ENCODE assay signal across 8 mouse cellular contexts in the genomic region with DNA sequence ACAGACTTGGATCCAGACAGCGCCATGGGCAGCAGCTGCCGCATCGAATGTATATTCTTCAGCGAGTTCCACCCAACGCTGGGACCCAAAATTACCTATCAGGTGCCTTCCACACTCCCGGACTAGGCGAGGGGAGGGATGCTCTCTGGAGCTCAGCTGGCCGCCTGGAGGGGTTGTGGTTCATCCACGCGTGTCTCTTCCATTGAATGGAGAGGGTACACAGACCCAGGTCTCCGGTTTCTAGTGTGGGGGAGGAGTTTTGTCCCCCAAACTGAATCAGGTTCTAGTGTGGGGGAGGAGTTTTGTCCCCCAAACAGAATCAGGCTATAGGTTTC. TPM values are rescaled to one million over a fixed set of nuclear protein-coding genes. Genes with fewer than 3 reads are reported as not detected.
A peak's percentile ranks its signal among the peaks of the same experiment; 100 is the strongest.
DNase-seq lines count a peak whose midpoint lies in the region; ATAC-seq and TF ChIP-seq lines count a peak whose summit lies in the region.

No protein-coding gene starts in this region.

- 0 out of 2 replicates have a peak, but pooled peaks have one; percentile 2 for ATAC-seq in heart, embryonic 15.5 days (replicated peaks; ENCODE audit: insufficient number of reproducible peaks, insufficient read depth, low FRiP score, low read depth)
- peak; percentile 24 for ATAC-seq in hindbrain, embryonic 14.5 days (ENCODE audit: low FRiP score)
- peak; percentile 24; the same call in 1 of the 2 replicates for ATAC-seq in midbrain, embryonic 12.5 days (ENCODE audit: low FRiP score, low read depth)
- ATAC-seq in granulocyte monocyte progenitor cell, adult 5-6 weeks (replicated peaks; ENCODE audit: poor library complexity, severe bottlenecking) = no peak

- no peaks in the 10 kb centered on the region for H3K9me3 ChIP-seq in heart, embryonic 15.5 days (replicated peaks)
- H3K9me3 ChIP-seq in hindbrain, embryonic 14.5 days (ENCODE audit: control insufficient read depth, low read length) = no peaks in the 10 kb centered on the region
- H3K9me3 ChIP-seq in midbrain, embryonic 12.5 days = no peaks in the 10 kb centered on the region

- H3K9ac ChIP-seq in heart, embryonic 15.5 days = peak overlapping the region; percentile 66
- peak overlapping the region; percentile 62 for H3K9ac ChIP-seq in hindbrain, embryonic 14.5 days
- peak overlapping the region; percentile 73 for H3K9ac ChIP-seq in midbrain, embryonic 12.5 days (replicated peaks)

- peak overlapping the region; percentile 42 for H3K27ac ChIP-seq in heart, embryonic 15.5 days
- H3K27ac ChIP-seq in bone marrow, adult 2 months (ENCODE audit: control insufficient read depth, insufficient read depth, low read depth, low read length, poor library complexity) = peak overlapping the region; percentile 7; the same call in 1 of the 2 replicates
- peak overlapping the region; percentile 22; the same call in 1 of the 2 replicates for H3K27ac ChIP-seq in hindbrain, embryonic 14.5 days
- peak overlapping the region; percentile 49; the same call in 1 of the 2 replicates for H3K27ac ChIP-seq in midbrain, embryonic 12.5 days (replicated peaks)

- no peak for TF ChIP-seq POLR2A in bone marrow, adult 2 months (IDR thresholded peaks at IDR 0.05; ENCODE audit: borderline replicate concordance, control insufficient read depth, low read depth, low read length)

- WGBS in heart, embryonic 15.5 days = under 1% methylated on average over 11 of the region's 11 CpGs
- WGBS in bone marrow, adult 2 months = 0% methylated on average over 11 of the region's 11 CpGs
- WGBS in hindbrain, embryonic 14.5 days = 1% methylated on average over 11 of the region's 11 CpGs
- 3% methylated on average over 11 of the region's 11 CpGs for WGBS in midbrain, embryonic 12.5 days

- peak overlapping the region; percentile 72 for H3K4me2 ChIP-seq in heart, embryonic 15.5 days
- H3K4me2 ChIP-seq in hindbrain, embryonic 14.5 days (replicated peaks) = peak overlapping the region; percentile 84
- peak overlapping the region; percentile 91 for H3K4me2 ChIP-seq in midbrain, embryonic 12.5 days (replicated peaks)

- no peak for TF ChIP-seq CTCF in bone marrow, adult 2 months (IDR thresholded peaks at IDR 0.05; ENCODE audit: control insufficient read depth, insufficient read depth, low read length)

- H3K4me3 ChIP-seq in heart, embryonic 15.5 days = peak overlapping the region; percentile 71
- H3K4me3 ChIP-seq in bone marrow, adult 2 months (replicated peaks; ENCODE audit: control insufficient read depth, low read depth, low read length) = peak overlapping the region; percentile 87
- H3K4me3 ChIP-seq in hindbrain, embryonic 14.5 days (replicated peaks; ENCODE audit: low read length) = peak overlapping the region; percentile 49
- peak overlapping the region; percentile 66 for H3K4me3 ChIP-seq in midbrain, embryonic 12.5 days

- no peaks in the 10 kb centered on the region for H3K27me3 ChIP-seq in heart, embryonic 15.5 days
- no peaks in the 10 kb centered on the region for H3K27me3 ChIP-seq in hindbrain, embryonic 14.5 days (ENCODE audit: control insufficient read depth, insufficient read depth, low read length)
- H3K27me3 ChIP-seq in midbrain, embryonic 12.5 days = peaks cover under 1% of the 10 kb centered on the region; the same call in 1 of the 2 replicates

- peaks cover 38% of the 10 kb centered on the region for H3K4me1 ChIP-seq in heart, embryonic 15.5 days (replicated peaks)
- peaks cover 3% of the 10 kb centered on the region; the same call in 1 of the 2 replicates for H3K4me1 ChIP-seq in bone marrow, adult 2 months (ENCODE audit: control insufficient read depth, insufficient read depth, low read length)
- H3K4me1 ChIP-seq in hindbrain, embryonic 14.5 days (replicated peaks; ENCODE audit: control insufficient read depth, insufficient read depth, low read length) = peaks cover 29% of the 10 kb centered on the region
- H3K4me1 ChIP-seq in midbrain, embryonic 12.5 days = peaks cover 36% of the 10 kb centered on the region

- no peak for DNase-seq in heart, adult 9 months (ENCODE audit: low spot score in 2 of 2)
- no peak for DNase-seq in hindbrain, embryonic 14.5 days (ENCODE audit: low spot score)
- no peak for DNase-seq in adrenal gland, adult 8-10 months
- DNase-seq in left cerebral cortex, adult 8-10 months (ENCODE audit: low spot score in 2 of 2) = no peak

- peaks cover 34% of the 10 kb centered on the region for H3K36me3 ChIP-seq in heart, embryonic 15.5 days
- H3K36me3 ChIP-seq in hindbrain, embryonic 14.5 days (replicated peaks; ENCODE audit: control insufficient read depth, insufficient read depth) = peaks cover 48% of the 10 kb centered on the region
- H3K36me3 ChIP-seq in midbrain, embryonic 12.5 days = peaks cover 50% of the 10 kb centered on the region

RNA-seq across cellular contexts. Expression of gene Nprl2, which starts 0.3 kb away (rescaled TPM):
- polyA plus RNA-seq in heart, embryonic 15.5 days (2015; fragmentation: Nextera tagmentation; extraction: Ambion mirVana) = 26.4 and 30.5 TPM in 2 replicates
- polyA plus RNA-seq in bone marrow, adult 2 months (2011; ENCODE audit: insufficient read depth, insufficient read length, low replicate concordance, missing spikeins) = 9.3 and 24.6 TPM in 2 replicates
- polyA plus RNA-seq in hindbrain, embryonic 14.5 days (2014; fragmentation: Nextera tagmentation; extraction: Ambion mirVana) = 65.8 and 71.4 TPM in 2 replicates
- 48.1 and 48.4 TPM in 2 replicates for polyA plus RNA-seq in midbrain, embryonic 12.5 days (2016; fragmentation: Nextera tagmentation; extraction: Ambion mirVana)
- 11.3 and 16.7 TPM in 2 replicates for total RNA-seq in granulocyte monocyte progenitor cell, adult 5-6 weeks (2014; fragmentation: Nextera tagmentation)
- total RNA-seq in granulocyte monocyte progenitor cell, adult 5-6 weeks (2017) = 11.3 and 14.3 TPM in 2 replicates
- total RNA-seq in adrenal gland, adult 8-10 months (2022) = 10 to 100 TPM; 30.3 to 35.9 (median 32.0) TPM
- total RNA-seq in left cerebral cortex, adult 8-10 months (2022) = 10 to 100 TPM; 40.8 to 42.3 (median 41.8) TPM

RNA-seq across cellular contexts. Expression of gene Cyb561d2, which starts 0.3 kb away (rescaled TPM):
- polyA plus RNA-seq in heart, embryonic 15.5 days (2015; fragmentation: Nextera tagmentation; extraction: Ambion mirVana) = 14.7 and 19.5 TPM in 2 replicates
- polyA plus RNA-seq in bone marrow, adult 2 months (2011; ENCODE audit: insufficient read depth, insufficient read length, low replicate concordance, missing spikeins) = 6.0 and 10.3 TPM in 2 replicates
- polyA plus RNA-seq in hindbrain, embryonic 14.5 days (2014; fragmentation: Nextera tagmentation; extraction: Ambion mirVana) = 44.9 and 49.3 TPM in 2 replicates
- polyA plus RNA-seq in midbrain, embryonic 12.5 days (2016; fragmentation: Nextera tagmentation; extraction: Ambion mirVana) = 19.3 and 19.4 TPM in 2 replicates
- 21.2 and 31.0 TPM in 2 replicates for total RNA-seq in granulocyte monocyte progenitor cell, adult 5-6 weeks (2014; fragmentation: Nextera tagmentation)
- total RNA-seq in granulocyte monocyte progenitor cell, adult 5-6 weeks (2017) = 13.2 and 13.9 TPM in 2 replicates
- total RNA-seq in adrenal gland, adult 8-10 months (2022) = 10 to 100 TPM; 21.1 to 28.3 (median 25.1) TPM
- total RNA-seq in left cerebral cortex, adult 8-10 months (2022) = 10 to 100 TPM; 16.3 to 20.6 (median 19.2) TPM

RNA-seq across cellular contexts. Expression of gene Zmynd10, which starts 4.8 kb away (rescaled TPM):
- 0.40 and 1.7 TPM in 2 replicates for polyA plus RNA-seq in heart, embryonic 15.5 days (2015; fragmentation: Nextera tagmentation; extraction: Ambion mirVana)
- polyA plus RNA-seq in bone marrow, adult 2 months (2011; ENCODE audit: insufficient read depth, insufficient read length, low replicate concordance, missing spikeins) = not detected in 2 replicates
- polyA plus RNA-seq in hindbrain, embryonic 14.5 days (2014; fragmentation: Nextera tagmentation; extraction: Ambion mirVana) = 3.3 TPM in 2 replicates
- 1.1 and 2.6 TPM in 2 replicates for polyA plus RNA-seq in midbrain, embryonic 12.5 days (2016; fragmentation: Nextera tagmentation; extraction: Ambion mirVana)
- total RNA-seq in granulocyte monocyte progenitor cell, adult 5-6 weeks (2014; fragmentation: Nextera tagmentation) = not detected in 2 replicates
- total RNA-seq in granulocyte monocyte progenitor cell, adult 5-6 weeks (2017) = not detected in 2 replicates
- total RNA-seq in adrenal gland, adult 8-10 months (2022) = 1 to 10 TPM in 1 of 4 experiments, under 1 TPM in 2, not detected in 1; 0.41 to 1.7 (median 0.62) TPM
- total RNA-seq in left cerebral cortex, adult 8-10 months (2022) = 1 to 10 TPM; 5.1 to 8.3 (median 6.3) TPM

RNA-seq across cellular contexts. Expression of gene Tmem115, which starts 8.6 kb away (rescaled TPM):
- 31.5 and 35.5 TPM in 2 replicates for polyA plus RNA-seq in heart, embryonic 15.5 days (2015; fragmentation: Nextera tagmentation; extraction: Ambion mirVana)
- 2.2 and 6.6 TPM in 2 replicates for polyA plus RNA-seq in bone marrow, adult 2 months (2011; ENCODE audit: insufficient read depth, insufficient read length, low replicate concordance, missing spikeins)
- polyA plus RNA-seq in hindbrain, embryonic 14.5 days (2014; fragmentation: Nextera tagmentation; extraction: Ambion mirVana) = 47.1 and 51.7 TPM in 2 replicates
- polyA plus RNA-seq in midbrain, embryonic 12.5 days (2016; fragmentation: Nextera tagmentation; extraction: Ambion mirVana) = 43.6 TPM in 2 replicates
- total RNA-seq in granulocyte monocyte progenitor cell, adult 5-6 weeks (2014; fragmentation: Nextera tagmentation) = 12.2 and 13.7 TPM in 2 replicates
- total RNA-seq in granulocyte monocyte progenitor cell, adult 5-6 weeks (2017) = 12.1 and 12.5 TPM in 2 replicates
- 10 to 100 TPM; 41.7 to 51.9 (median 46.5) TPM for total RNA-seq in adrenal gland, adult 8-10 months (2022)
- total RNA-seq in left cerebral cortex, adult 8-10 months (2022) = 10 to 100 TPM; 36.2 to 37.2 (median 36.9) TPM

RNA-seq across cellular contexts. Expression of gene Rassf1, which starts 9.0 kb away (rescaled TPM):
- polyA plus RNA-seq in heart, embryonic 15.5 days (2015; fragmentation: Nextera tagmentation; extraction: Ambion mirVana) = 45.3 and 54.8 TPM in 2 replicates
- 31.3 and 32.3 TPM in 2 replicates for polyA plus RNA-seq in bone marrow, adult 2 months (2011; ENCODE audit: insufficient read depth, insufficient read length, low replicate concordance, missing spikeins)
- 32.6 and 33.5 TPM in 2 replicates for polyA plus RNA-seq in hindbrain, embryonic 14.5 days (2014; fragmentation: Nextera tagmentation; extraction: Ambion mirVana)
- polyA plus RNA-seq in midbrain, embryonic 12.5 days (2016; fragmentation: Nextera tagmentation; extraction: Ambion mirVana) = 43.6 and 48.9 TPM in 2 replicates
- total RNA-seq in granulocyte monocyte progenitor cell, adult 5-6 weeks (2014; fragmentation: Nextera tagmentation) = 40.2 and 42.2 TPM in 2 replicates
- total RNA-seq in granulocyte monocyte progenitor cell, adult 5-6 weeks (2017) = 34.1 and 36.7 TPM in 2 replicates
- total RNA-seq in adrenal gland, adult 8-10 months (2022) = 10 to 100 TPM; 16.1 to 33.1 (median 26.2) TPM
- 10 to 100 TPM; 15.8 to 18.5 (median 16.9) TPM for total RNA-seq in left cerebral cortex, adult 8-10 months (2022)
